Mouse (Mus musculus): ENCODE results near the gene Twist1. TPM values are rescaled to one million over a fixed set of nuclear protein-coding genes. Genes with fewer than 3 reads are reported as not detected.

The Twist1 gene
- total RNA-seq (2014; fragmentation: Nextera tagmentation) = not detected in 2 replicates
- total RNA-seq (2017) = not detected in 2 replicates

- no peak for ATAC-seq (replicated peaks; ENCODE audit: low FRiP score, low TSS enrichment, poor library complexity, severe bottlenecking)
Measured at GRCm38 (mm10) chr12:33957400-33958240, at the start of gene Twist1. Gene Twist1, plus strand, starts transcription at chr12:33957671.

- ATAC-seq (replicated peaks; ENCODE audit: low FRiP score, low TSS enrichment, poor library complexity, severe bottlenecking) = no peak
Measured at GRCm38 (mm10) chr12:33926751-33927150, 30.7 kb upstream of the Twist1 start.

- ATAC-seq (replicated peaks; ENCODE audit: low FRiP score, low TSS enrichment, poor library complexity, severe bottlenecking) = no peak
Measured at GRCm38 (mm10) chr12:33927334-33928098, 30.0 kb upstream of the Twist1 start.

- no peak for ATAC-seq (replicated peaks; ENCODE audit: low FRiP score, low TSS enrichment, poor library complexity, severe bottlenecking)
Measured at GRCm38 (mm10) chr12:33928331-33929192, 28.9 kb upstream of the Twist1 start, which contains the start of gene Ferd3l. Gene Ferd3l, plus strand, starts transcription at chr12:33928425.

GRCm38 (mm10) chr12:33952843-33953242 is 4.6 kb upstream of the Twist1 start:
- no peak for ATAC-seq (replicated peaks; ENCODE audit: low FRiP score, low TSS enrichment, poor library complexity, severe bottlenecking)

GRCm38 (mm10) chr12:33954931-33955565 is 2.4 kb upstream of the Twist1 start:
- no peak for ATAC-seq (replicated peaks; ENCODE audit: low FRiP score, low TSS enrichment, poor library complexity, severe bottlenecking)

- ATAC-seq (replicated peaks; ENCODE audit: low FRiP score, low TSS enrichment, poor library complexity, severe bottlenecking) = no peak
Measured at GRCm38 (mm10) chr12:33955606-33956295, 1.7 kb upstream of the Twist1 start.

- ATAC-seq (replicated peaks; ENCODE audit: low FRiP score, low TSS enrichment, poor library complexity, severe bottlenecking) = no peak
Measured at GRCm38 (mm10) chr12:33956576-33957399, 683 bp upstream of the Twist1 start.

- no peak for ATAC-seq (replicated peaks; ENCODE audit: low FRiP score, low TSS enrichment, poor library complexity, severe bottlenecking)
Measured at GRCm38 (mm10) chr12:33958241-33959194, 1.0 kb downstream of the Twist1 start.

- ATAC-seq (replicated peaks; ENCODE audit: low FRiP score, low TSS enrichment, poor library complexity, severe bottlenecking) = no peak
Measured at GRCm38 (mm10) chr12:33959206-33959605, 1.7 kb downstream of the Twist1 start.

- ATAC-seq (replicated peaks; ENCODE audit: low FRiP score, low TSS enrichment, poor library complexity, severe bottlenecking) = no peak
Measured at GRCm38 (mm10) chr12:33959846-33960245, 2.4 kb downstream of the Twist1 start.

- no peak for ATAC-seq (replicated peaks; ENCODE audit: low FRiP score, low TSS enrichment, poor library complexity, severe bottlenecking)
Measured at GRCm38 (mm10) chr12:33961013-33961412, 3.5 kb downstream of the Twist1 start.

GRCm38 (mm10) chr12:33962118-33962772 is 4.8 kb downstream of the Twist1 start:
- no peak for ATAC-seq (replicated peaks; ENCODE audit: low FRiP score, low TSS enrichment, poor library complexity, severe bottlenecking)

- no peak for ATAC-seq (replicated peaks; ENCODE audit: low FRiP score, low TSS enrichment, poor library complexity, severe bottlenecking)
Measured at GRCm38 (mm10) chr12:33962773-33963130, 5.3 kb downstream of the Twist1 start.

GRCm38 (mm10) chr12:33963671-33964369 is 6.3 kb downstream of the Twist1 start:
- no peak for ATAC-seq (replicated peaks; ENCODE audit: low FRiP score, low TSS enrichment, poor library complexity, severe bottlenecking)

GRCm38 (mm10) chr12:33964427-33964826 is 7.0 kb downstream of the Twist1 start:
- ATAC-seq (replicated peaks; ENCODE audit: low FRiP score, low TSS enrichment, poor library complexity, severe bottlenecking) = no peak

Data from megakaryocyte-erythroid progenitor cell, adult 5-6 weeks (primary cell).